Mouse (Mus musculus) cerebellum, postnatal 4 days (tissue): ENCODE measurements at regions not wholly inside any gene's neighbourhood (a gene's known extent, or its start where the extent isn't known, plus 50 kb on each side); places are given as distances from the start of the nearest gene placed in this dataset.
"Not testable (repeated sequence)": the region's sequence is repeated elsewhere in the genome, so short reads cannot be mapped to it uniquely, and the experiment has no call there.

ENCODE experiments used
- DNase-seq, 2 experiments: peaks; one replicate each; pipeline ENCODE4 v3.0.0; 2022; ENCODE audit warnings: low spot score in 2 of 2, mixed read lengths in 1 of 2

DNA sequence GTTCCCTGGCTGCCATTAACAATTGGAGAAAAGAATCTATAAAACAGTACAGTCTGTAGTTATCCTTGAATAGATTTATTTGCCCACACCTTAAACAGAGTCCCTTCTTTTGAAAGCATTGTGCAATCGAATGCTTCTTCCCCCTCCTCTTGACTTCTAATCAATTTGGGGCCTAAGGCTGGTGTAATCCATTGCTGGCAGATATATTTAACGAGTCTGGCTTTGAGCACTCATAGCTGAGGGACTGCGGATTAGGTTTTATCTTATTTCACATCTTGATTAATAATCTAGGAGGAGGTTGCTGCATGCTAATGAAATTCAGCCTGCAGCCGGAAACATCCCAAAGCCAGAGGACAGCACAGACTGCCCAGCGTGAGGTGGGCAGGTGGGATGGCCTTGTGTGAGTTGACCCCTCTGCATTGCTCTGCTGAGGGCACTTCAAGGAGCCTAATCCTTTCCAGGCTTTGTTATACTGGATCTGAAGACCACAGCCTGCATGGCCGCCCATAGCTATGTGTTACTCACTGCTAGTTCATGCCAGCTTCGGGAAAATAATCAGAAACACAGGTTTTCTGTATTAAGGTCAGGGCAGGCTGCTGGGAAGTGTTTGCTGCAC, 163.6 kb downstream of the Mterf1b start:
- DNase-seq, result no peak

DNA sequence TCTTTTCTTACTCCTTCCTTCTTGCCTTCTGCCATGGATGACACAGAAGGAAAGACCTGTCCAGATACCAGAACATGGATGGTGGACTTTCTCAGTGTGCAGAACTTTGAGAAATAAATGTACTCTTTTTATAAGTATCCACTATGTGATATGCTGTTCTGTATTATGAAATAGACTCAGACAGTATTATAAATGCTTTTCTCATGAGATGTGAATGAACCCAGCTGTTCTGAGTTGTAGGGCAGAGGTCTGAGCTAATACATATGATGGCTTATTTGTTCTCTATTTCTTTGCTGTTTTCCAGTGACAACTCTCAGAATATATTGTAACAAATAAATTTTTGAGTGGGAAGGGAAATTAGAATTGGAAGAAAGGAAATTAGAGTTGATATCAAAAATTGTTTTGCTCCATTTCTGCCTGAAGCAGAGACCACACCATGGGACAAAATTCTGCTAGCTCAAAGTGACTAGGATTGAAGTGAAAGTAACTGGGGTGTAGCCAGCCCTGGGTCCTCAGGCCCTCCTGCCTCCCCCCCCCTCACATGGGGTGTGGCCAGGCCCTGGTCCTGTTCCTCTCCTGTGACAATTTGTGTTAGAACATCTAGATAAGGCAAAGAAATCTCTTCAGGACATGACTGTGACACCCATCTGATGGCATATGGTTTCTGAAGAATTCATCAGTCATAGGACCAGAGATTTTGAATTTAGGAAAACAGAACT, 164.5 kb downstream of the Mterf1b start:
- not testable (repeated sequence) for DNase-seq

DNA sequence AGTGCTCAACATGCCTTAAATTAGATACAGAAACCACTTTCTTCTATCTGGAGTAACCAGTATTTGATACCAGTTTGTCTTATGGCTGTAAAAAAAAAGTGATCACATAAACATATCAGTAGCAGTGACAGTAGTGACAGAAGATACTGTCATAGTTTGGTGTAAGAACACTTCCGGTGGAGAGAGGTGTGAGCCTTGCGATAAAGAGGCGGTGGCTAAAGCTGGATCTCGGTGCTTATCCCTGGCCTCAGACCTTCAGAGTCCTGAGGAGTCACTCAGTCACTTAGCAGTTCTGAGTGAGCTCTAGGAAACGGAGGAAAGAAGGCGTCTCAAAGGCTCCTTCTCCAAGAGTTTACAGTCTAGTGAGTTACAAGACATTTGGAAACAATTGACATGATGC, 169.4 kb downstream of the Mterf1b start:
- DNase-seq, result not testable (repeated sequence)

DNA sequence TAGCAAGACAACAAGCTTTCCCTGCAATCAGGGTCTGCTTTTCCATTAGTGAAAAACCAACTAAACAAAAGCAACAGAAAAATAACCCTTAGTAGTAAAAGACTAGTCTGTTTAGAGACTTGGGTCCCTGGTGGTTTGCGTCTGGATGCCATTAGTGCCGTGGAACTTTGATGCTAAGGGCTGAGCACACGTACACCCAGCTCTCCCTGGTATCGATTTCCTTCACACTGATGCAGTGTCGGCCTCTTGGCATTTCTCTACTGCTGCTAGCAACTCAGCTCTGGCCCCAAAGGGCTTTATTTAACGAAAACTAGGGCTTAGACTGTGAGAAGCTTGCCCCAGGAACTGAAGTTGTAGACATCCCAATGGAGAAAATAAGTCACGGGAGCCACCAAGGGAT, 192.6 kb downstream of the Mterf1b start:
- not testable (repeated sequence) for DNase-seq

DNA sequence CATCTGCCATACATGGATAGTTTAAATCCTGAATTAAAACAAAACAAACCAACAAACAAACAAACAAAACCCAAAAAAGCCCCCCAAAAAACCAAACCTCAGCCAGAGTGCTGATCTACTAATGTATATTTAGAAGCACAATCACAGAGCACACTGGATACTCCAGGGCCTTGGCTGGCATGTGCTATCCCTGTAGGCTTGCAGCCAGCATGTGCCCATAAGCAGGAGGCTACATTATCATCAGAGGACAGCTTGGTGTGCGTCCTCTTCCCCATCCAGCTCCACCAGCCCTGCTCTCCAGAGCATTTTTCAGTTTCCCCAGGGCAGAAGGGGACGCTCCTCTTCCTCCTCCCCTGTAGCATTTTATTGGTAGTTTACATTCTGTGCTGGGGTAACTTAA, 198.9 kb downstream of the Mterf1b start:
- DNase-seq, result no peak

DNA sequence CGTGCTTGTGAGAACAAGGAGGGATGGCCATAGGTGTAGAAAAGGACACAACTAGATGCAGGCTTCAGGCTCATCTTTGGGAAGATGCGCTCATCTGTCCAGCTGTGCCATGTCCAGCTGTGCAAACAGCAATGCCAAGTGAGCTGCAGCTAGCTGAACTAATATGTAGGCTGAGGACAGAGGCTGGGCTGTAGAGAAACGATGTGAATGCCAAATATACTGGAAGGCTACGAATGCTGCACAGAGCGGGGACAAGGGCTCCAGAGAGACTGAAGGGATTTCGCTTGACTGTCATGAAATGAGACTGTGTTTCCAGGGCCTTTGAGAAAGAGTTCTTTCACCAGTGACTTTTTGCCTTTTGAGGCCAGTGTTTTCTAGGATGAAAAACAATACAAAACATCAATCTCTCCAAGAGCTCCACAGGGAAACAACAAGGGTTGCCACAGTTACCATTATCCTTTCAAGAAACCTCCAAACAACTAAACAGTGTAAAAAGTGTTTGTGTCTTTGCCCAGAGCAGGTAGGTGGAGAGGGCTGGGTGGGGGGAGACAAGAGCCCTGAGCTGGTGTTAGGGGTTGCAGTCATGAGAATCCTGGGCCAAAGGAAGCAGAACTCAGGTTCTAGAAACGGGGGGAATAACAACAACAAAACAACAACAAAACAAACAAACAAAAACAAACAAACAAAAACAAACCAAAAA, 202.3 kb downstream of the Mterf1b start:
- not testable (repeated sequence) for DNase-seq

DNA sequence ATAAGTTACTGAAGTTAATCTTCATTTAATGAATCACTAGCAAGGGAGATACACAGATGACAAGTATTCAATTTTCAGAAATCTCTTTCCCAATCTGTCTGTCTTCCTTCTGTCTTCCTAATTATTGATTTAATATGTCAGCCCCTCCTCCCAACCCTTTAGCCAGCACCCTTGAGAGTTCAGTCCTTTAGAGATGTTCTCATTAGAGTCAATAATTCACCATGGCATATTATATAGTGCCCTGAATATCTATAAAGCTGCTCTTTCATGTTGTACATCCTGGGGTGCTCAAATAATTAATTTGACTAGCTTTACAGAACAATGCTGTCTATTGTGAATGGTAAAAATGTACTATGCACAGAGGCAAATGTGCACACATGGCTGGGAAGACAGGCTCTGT, 205.9 kb downstream of the Mterf1b start:
- DNase-seq, result no peak

DNA sequence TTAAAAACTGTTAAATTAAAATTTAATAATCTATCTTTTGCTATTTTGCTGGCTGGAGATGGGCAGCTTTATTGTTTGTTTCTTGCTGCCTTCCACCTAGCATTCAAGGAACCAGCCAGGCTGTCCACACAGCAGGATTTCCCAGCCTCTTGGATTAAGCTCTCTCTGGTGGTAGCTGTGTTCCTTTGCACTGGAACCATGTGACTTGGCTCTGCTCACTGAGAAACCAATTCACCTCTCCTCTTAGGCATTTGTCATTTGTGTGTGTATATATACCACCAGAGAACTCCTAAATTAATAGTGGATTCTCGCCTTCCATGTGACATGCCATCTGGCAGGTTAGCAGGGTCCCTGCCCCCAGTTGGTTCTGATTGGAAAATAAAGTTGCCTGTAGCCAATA, 225.6 kb downstream of the Mterf1b start:
- DNase-seq, result no peak
